Mouse (Mus musculus): ENCODE data around the gene Ngef.

Gene Ngef

DNA sequence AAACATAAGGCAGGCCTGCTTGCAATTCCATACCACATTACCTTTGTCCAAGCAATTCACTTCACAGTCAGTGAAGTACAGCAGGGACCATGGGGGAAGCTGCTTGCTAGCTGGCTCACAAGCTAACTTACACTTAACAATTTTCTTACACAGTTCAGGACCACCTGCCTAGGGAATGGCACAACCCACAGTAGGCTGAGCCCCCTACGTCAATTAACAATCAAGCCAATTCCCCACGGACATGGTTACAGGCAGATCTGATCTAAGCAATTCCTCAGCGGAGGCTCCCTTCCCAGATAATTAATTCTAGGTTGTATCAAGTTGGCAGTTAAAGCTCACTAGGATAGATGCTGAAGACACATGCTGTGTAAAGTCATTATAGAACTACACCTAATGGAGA is 10.7 kb downstream of the Ngef start:
- DNase-seq (ENCODE audit: low spot score) = no peak

DNA sequence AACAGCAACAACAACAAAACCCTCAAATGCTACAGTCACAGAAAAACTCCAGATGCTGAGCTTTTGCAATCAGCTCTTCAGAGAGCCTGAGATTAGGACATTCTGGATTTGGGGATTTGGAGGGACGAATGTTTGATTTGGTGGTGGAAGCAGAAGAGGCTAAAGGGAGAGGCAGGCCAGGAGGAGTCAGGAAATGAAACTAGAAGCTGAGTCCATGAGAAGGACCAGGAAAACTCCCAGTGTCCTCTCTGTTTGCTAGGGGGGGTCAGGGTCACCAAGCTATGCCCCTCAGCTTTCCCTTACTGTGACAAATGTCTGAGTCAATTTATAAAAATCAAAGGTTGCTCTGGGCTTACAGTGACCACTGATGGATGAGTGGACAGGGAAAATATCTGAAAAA is 20.1 kb downstream of the Ngef start:
- no peak for DNase-seq (ENCODE audit: low spot score)

DNA sequence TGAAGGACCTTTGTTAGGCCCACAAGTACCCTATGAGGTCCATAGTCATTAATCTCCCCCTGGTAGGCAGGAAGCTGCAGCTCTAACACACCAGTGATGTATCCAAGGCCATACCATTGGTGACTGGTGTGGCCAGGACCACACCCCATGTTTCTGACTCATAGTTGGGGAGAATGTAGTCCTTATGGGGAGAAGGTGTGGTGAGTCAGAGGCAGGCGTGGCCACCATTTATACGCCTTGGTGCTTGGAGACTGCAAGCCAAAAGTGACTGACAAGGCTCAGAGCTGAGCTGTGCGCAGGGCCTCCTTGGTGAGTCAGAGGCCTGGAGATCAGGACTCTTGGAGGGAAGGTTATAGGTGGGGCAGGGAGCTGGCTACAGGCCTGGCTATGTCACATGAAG is 22.7 kb downstream of the Ngef start:
- DNase-seq (ENCODE audit: low spot score) = no peak

DNA sequence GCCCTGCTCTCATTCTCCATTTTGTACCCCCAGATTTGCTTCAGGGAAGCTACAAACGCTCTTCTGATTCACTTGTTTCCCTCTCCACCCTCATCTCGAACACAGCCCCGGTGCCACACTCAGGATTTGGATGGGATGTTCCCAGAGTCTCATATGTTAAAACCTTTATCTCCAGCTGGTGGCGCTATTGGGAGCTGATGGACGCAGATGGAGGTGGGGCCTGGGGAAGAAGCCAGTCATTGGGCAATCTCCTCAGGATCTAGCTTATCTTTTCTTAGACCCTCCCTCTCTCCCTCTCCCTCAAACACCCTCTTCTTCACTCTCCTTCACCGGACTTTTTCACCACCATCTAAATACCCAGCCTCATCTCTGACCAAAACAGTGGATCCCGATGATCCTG is 32.1 kb downstream of the Ngef start:
- DNase-seq (ENCODE audit: low spot score) = peak; percentile 74

DNA sequence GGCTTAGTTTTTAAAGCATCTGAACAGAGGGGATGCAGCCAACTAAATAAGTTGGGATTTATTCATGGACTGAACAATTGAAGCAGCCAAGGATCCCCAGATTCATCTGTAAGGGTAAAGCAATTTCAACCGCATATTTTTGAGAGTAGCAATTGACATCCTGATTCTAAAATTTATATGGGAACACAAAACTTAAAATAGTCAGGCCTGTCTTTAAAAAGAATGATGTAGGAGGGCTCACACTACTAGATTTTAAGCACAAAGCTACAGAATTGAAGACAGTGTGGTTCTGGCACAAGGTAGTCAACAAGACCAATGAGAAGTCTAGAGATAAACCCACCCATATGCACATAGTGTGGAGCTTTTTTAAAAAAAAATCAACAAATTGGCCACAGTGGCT is 36.7 kb downstream of the Ngef start:
- DNase-seq (ENCODE audit: low spot score) = no peak

DNA sequence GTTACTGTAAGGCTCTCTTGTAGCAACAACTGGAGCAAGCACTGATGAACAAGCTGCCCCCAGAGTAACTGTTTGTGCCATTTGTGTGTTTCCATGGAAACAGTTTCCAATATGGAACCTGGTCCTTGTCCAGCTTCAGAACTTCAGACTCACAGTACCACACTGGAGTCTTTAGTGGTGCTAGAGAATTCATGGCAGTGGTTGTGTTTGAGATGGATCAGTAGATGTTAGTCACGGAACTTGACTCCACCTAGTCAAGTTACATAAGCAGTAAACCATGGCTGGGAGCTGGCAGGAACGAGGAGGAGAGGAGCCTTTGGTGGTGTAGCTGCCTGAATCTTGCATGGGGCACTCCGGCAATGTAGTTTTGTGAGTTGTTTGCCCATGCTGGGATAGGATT is 39.6 kb downstream of the Ngef start:
- no peak for DNase-seq (ENCODE audit: low spot score)

DNA sequence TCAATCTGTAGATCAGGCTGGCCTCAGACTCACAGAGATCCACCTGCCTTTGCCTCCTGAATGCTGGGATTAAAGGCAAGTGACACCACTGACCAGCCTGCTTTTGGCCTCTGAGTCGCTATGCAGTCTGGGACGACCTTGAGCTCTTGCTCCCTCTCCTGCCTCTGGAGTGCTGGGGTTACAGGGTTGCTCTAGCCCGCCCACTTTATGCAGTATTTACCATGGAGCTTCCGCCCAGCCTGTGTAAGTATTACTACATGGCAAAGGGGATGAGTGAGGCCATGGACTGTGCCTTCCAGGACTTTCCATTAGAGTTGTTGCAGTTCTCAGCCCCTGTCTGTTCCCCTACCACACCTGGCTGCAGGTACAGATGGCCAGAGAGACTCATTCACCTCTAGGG is 41.3 kb downstream of the Ngef start:
- no peak for DNase-seq (ENCODE audit: low spot score)

DNA sequence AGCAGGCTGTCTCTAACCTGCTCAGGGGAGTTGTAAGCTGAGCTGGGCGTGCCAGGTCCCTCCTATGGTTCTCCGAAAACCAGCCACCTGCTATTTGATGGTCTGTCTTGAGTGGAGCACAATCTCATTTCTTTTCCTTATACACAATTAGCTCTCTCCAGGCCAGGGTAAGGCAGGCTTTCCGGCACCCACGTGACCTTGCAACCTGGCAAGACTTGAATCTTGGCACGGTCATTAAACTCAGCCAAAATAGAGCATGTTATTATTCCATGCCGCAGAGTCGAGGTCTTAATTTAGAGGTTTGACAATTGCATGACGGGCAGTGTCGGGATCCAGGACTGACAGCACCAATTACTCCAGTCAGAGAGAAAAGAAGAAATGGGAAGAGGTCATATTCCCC is 46.5 kb downstream of the Ngef start:
- no peak for DNase-seq (ENCODE audit: low spot score)

DNA sequence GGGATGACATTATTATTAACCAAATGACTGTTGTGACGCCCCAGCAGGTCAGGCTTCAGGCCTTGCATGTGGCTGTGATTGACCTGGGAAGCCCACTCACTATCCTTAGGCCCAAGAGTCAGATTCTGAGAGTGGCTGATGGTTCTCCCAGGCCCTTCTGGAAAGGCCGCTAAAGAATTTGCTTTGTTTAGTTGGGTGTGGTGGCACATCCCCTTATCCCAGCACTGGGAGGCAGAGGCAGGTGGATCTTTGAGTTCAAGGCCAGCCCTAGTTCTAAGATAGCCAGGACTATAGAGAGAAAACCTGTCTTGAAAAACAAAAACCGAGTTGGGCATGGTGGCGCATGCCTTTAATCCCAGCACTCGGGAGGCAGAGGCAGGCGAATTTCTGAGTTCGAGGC is 48.6 kb downstream of the Ngef start:
- no peak for DNase-seq (ENCODE audit: low spot score)

DNA sequence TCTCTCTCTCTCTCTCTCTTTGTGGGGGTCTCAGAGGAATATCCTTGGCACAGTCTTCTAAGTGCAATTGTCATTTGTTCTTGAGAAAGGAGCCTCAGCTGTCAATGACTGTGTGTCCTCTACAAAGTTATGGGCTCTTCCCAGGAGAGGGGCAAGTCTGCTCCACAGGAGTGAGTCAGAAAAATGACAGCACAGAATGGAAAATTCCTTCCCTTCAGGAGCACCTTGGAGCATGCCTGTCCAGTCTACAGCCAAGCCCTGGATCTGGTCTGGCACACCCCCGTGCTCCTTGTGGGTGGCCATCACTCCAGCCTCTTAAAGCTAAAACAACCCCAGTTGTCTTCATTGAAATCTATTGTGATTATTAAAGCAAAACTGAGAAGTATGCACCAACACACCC is 52.1 kb downstream of the Ngef start:
- peak; percentile 24 for DNase-seq (ENCODE audit: low spot score)

DNA sequence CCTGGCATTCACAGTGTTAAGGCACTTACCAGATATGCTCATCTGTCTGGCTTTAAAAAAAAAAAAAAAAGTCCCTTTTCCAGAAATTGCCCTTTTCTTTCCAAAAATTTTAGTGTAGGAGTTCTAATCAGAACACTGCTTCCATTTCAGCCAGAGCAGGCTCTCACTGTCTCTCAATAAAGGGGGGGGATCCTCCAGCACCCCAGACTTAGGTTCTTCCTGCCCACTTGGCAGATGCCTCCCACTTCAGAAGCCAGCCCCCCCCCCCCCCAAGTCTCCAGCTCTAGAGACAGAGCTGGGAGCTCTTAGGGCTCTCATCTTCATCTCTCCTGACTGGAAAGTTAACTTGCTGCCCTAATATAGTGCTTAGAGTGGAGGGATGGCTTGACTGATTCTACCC is 53.2 kb downstream of the Ngef start:
- DNase-seq (ENCODE audit: low spot score) = no peak

DNA sequence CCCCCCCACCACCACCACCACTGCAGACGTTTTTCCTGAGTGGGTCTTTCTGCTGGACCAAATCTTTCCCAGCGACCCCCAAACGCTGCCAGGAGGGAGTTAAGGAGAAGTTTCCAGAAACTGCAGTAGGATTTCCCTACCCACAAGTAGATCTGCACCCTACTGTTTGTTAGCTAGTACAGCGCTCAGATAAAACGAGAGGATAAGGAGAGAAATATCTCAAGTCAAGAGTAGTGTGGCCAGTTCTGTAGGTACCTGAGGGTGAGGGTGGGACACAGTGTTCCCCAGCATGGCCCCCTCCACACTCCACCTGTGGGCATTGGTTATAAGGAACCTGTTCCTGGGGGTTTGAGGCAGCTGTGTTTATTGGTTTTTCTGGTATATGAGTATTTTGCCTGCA is 62.8 kb downstream of the Ngef start:
- no peak for DNase-seq (ENCODE audit: low spot score)

DNA sequence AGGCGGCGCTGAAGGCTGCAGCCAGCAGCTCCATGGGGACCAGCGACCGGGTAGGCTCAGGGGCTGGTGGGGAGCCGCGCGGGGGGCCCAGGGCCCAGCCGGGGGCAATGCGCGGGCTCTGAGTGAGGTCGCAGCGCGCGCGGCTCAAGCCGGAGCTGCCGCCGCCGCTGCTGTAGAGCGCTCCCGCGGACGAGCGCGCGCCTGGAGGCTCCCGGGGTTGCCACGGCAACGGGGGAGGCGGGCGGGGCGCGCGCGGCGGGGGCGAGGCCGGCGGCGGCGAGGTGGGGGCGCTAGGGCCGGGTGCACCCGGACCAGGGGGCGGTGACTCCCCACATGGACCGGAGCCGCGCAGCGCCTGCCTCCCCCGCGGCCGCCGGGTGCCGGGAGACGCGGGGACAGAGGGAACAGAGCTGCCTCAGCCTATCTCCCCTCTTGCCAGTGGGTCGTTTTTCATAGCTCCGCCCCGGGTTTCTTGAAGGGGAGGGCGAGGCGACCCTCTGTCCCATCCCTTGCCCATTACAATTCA is 63.4 kb downstream of the Ngef start:
- DNase-seq (ENCODE audit: low spot score) = no peak

DNA sequence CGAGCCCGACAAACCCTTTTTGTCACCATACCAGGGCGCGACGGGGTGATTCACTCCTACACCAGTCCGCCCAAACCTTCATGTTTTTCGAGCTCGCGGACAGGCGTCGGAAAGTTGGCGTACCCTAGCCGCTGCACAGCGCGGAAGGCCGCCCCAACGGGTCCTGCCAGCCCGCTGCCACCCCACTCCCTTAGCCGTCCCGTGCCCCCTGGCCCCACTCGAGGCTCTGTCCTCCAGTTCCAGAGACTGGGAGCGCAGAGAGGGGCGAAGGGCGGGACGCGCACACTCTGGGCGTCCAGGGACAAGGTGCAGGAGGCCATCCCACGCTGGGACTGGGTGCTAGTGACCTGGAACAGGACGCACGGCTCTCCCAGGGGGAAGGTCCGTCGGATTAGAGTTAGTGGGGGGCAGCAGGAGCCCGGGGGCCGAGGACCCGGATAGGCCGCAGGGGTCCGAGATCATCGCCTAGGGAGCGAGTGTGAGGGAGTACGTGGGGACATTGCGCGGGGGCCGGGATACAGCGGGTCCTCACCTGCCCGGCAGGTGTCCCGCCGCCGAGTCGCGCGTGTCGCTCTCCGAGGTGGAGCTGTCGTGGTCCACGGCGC is 64.0 kb downstream of the Ngef start, which contains the start of gene Neu2:
TSS of gene Neu2 (plus strand) at position 329 of the 605 bp plus-strand sequence.
- DNase-seq (ENCODE audit: low spot score) = no peak

DNA sequence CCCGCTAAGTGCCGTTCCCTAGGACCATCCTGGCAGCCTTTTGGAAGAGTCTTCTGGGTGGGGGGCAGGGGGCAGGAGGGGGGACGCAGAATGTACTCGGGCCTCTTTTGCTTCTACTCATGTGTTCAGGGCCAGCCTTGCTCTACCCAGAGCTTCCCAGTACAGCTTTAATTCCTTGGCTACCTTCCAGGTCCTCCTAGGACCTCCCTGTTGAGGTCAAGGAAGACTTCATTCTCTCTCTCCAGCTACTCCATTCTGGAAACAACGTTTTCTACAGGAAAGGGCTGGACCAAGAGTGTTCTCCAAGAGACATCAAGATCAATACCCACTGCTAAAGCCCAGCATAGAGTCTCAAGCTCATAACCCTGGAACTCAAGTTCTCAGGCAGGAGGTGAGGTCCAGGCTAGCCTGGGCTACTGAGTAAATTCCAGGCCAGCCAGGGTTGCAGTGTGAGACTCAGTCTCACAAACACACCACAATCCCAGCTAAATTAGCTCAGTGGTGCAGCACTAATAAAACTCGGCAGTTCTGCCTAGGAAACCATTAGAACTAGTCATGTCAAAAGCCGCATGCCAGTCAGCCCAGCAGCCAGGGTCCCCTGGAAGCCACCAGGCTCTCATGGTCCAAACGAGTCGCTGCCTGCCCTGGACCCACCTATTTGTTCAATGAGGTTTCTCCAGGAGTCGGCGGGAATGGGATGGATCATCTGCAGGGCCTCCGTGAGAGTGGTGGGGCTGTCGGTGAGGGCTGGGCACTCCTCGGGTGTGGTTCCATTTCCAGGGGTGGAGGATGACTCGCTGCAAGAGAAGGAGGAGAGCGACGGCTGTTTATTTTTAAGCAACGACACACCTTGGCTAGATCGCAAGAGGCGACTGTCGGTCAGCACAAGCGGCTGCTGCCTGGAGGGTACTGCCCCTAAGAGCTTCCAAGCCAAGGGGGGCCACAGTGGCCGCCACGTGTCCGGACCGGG is 64.8 kb downstream of the Ngef start:
- no peak for DNase-seq (ENCODE audit: low spot score)

DNA sequence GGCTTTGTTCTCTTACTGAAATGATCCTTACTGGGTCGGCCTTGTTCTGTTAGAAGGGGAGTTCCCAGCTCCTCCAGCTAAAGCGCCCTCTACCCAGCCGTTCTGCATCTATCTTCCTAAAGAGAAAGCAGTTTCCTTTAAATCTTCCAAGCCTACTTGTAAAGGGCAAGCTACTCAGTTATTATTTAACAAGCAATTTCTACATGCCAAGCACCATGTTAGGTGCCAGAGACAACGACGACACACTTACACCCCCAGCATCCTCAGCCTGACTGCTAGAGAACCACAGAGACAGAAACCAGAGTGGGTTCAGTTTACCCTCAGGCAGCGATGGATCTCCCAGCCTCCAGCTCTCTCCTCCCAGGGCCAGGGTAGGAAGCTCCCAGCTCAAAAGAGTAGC is 65.8 kb downstream of the Ngef start:
- no peak for DNase-seq (ENCODE audit: low spot score)

DNA sequence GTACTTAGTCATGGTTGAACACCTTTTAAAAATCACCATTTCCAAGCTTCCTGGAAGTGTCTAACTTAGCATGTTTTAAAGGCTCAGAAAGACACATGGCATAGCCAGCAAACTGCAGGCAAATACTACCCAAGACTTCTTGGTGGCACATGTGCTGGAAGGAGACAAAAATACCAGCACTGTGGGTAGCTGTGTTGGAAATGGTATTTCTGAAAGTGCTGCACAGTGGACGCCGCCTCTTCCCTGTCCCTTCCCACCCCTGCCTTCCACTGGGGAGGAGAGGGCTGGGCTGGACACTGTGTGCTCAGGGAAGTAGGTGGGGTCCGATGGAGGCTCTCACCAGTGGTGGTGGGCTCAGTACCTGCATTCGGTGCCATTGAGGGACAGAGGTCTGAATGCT is 68.1 kb downstream of the Ngef start:
- no peak for DNase-seq (ENCODE audit: low spot score)

DNA sequence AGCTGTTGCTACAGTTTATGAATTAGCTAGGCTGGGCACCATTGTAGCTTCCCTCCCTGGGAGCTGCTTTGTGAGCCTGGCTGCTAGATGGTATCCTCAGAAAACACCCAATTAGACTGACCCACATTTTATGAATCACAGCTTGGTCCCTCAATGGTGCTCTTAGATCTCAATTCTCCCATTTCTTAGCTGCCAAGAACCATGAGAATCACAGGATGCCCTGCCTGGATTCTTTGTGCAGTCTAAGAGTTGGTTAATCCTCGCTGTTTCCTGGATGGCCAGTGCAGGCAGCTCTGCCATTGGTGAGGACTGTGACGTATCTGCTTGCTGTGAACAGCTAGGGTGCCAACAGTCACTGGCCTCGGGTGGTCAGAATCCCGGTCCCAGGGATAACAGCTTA is 80.1 kb downstream of the Ngef start:
- DNase-seq (ENCODE audit: low spot score) = no peak

DNA sequence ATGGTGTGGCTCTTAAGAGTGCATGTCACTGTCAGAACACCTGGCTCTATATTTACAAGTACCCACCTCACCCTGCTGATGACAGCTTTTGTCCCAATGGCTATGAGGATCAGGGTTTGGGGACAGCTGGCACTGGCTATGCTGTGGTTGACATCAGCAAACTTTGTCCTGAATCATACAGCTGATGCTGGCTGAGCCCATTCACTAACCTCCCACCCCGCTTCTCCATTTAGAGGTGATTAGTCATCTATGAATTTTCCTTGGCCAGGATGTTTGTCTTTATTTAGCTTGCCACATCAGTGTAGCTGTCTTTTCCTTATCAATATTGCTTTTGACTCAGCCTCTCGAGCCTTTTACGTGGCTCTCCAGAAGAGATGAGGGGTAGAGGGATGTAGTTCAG is 81.4 kb downstream of the Ngef start:
- no peak for DNase-seq (ENCODE audit: low spot score)

DNA sequence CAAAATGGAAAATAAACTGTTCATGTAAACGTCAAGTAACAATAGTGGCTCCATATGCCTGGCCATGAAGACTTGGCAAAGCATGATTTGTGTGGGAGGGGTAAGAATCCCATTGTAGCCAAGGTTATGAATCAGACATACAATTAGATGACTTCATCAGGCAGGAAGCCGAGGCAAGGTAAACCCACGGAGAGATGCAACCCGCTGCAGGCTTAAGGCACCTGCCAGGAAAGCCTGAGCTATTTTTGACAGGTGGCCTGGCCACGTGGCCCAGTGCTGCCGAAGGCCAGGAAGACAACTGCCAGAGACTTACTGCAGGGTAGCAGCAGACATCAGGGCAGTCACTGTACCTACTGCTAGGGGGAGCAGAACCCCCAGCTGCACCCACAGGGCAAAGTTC is 87.3 kb downstream of the Ngef start:
- DNase-seq (ENCODE audit: low spot score) = no peak

DNA sequence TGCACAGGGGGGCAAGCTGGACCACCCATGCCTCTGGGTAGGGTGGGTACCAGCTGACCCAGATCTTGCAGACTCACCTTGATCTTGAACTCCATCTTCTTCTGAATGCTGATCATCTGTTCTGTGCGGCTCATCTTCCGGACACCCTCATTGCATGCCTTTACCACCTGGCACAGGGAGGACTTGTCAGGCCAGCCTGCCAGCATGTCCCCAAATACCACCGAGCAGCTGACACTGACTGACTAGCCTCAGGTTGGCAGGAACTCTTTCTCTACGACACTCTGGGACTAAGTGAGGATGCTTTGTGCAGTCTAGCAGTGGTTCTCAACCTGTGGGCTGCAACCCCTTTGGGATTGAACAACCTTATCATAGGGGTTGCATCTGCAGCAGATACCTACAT is 91.1 kb downstream of the Ngef start:
- no peak for DNase-seq (ENCODE audit: low spot score)

DNA sequence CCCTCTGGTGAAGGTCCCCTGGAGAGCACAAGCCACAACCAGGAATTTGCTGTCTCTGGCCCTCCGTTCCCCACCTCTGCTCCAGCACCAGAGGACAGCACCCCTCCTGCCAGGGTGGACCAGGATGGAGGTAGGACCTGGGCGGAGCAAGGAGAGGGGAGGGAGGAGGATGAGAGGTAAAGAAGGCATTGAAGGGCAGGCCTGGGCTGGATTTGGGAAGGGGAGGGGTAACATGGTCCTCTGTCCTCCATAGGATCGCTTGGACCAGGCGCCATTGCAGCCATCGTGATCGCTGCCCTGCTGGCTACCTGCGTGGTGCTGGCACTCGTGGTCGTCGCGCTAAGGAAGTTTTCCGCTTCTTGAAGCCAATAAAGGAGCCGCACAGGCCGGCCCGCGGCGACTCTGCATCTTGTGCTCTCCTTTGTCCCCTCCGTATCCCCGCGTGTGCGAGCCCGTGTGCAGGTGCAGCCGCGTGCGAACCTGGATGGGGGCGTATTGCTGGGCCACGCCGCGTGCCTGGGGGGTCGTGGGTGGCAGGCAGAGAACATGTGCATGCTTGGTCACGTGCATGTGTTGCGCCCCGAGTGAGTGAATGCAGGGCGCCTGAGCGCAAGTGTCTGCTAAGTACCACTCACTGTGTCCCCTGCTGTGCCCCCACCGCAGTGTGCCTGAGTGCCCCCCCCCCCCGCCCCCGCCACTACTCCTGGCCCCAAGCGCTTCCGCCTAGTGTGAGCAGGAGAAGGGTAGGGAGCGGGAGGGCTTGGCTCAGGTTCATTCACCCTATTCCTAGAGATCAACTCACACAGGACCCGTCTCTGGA is 98.4 kb downstream of the Ngef start:
- DNase-seq (ENCODE audit: low spot score) = no peak

DNA sequence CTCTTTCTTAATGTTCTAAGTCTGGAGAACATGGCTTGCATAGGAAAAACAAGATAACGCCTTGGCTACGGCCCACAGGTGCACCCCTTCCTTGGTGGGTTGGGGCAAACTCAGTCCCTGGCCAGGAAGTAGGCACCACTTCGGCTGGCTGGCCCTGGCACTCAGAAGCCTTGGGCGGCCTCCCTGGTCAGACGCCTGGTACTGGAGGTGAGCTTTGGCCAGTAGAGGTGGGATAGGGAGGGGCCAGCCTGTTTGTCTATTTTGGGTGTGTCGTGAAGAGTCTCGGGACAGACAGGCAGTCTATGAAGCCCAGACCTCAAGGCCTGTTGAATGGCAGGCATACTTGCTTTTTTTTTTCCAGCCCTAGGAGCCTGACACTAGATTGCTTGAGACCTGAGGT is 101.1 kb downstream of the Ngef start:
- peak; percentile 15 for DNase-seq (ENCODE audit: low spot score)
